Mouse (Mus musculus) stomach, postnatal 0 days (tissue): ENCODE measurements at regions not wholly inside any gene's neighbourhood (a gene's known extent, or its start where the extent isn't known, plus 50 kb on each side); places are given as distances from the start of the nearest gene placed in this dataset.

Source experiments
- ATAC-seq: fragments of 200-750 bp; cut with Nextera tagmentation; 2 replicates; pipeline ENCODE4 v1.8.0; 2017; ENCODE audit not compliant: low FRiP score, low TSS enrichment
- DNase-seq: peaks from one replicate; pipeline ENCODE4 v3.0.0-alpha.2; 2016; ENCODE audit warnings: low spot score
- H3K27ac ChIP-seq: fragments of 300-500 bp; sonication (generic); replicated peaks from 2 replicates; pipeline ENCODE4 v1.5.1; 2014; ENCODE audit warnings: mild to moderate bottlenecking, control low read depth
- H3K27me3 ChIP-seq: fragments of 300-500 bp; sonication (generic); 2 replicates; pipeline ENCODE4 v1.6.1; 2014; ENCODE audit warnings: low read length; ENCODE audit not compliant: control insufficient read depth, insufficient read depth
- H3K36me3 ChIP-seq: fragments of 300-500 bp; sonication (generic); 2 replicates; pipeline ENCODE4 v1.6.1; 2014; ENCODE audit warnings: low read length, mixed read lengths; ENCODE audit not compliant: control insufficient read depth, insufficient read depth
- H3K4me1 ChIP-seq: fragments of 300-500 bp; sonication (generic); replicated peaks from 2 replicates; pipeline ENCODE4 v1.6.1; 2014; ENCODE audit warnings: antibody characterized with exemption; ENCODE audit not compliant: control insufficient read depth, insufficient read depth
- H3K4me2 ChIP-seq: fragments of 300-500 bp; sonication (generic); replicated peaks from 2 replicates; pipeline ENCODE4 v1.6.1; 2014; ENCODE audit warnings: low read depth, mild to moderate bottlenecking, control low read depth, moderate library complexity
- H3K4me3 ChIP-seq: fragments of 300-500 bp; sonication (generic); 2 replicates; pipeline ENCODE4 v1.5.1; 2014; ENCODE audit warnings: low read depth, low read length, control low read depth
- H3K9ac ChIP-seq: fragments of 300-500 bp; sonication (generic); 2 replicates; pipeline ENCODE4 v1.6.1; 2014; ENCODE audit warnings: mild to moderate bottlenecking, low read length, control low read depth, mixed read lengths
- H3K9me3 ChIP-seq: fragments of 300-500 bp; sonication (generic); 2 replicates; pipeline ENCODE4 v1.6.1; 2016; ENCODE audit warnings: low read length; ENCODE audit not compliant: control insufficient read depth
- CTCF ChIP-seq: IDR thresholded peaks from 2 replicates; pipeline ENCODE4 v1.5.1; 2016; ENCODE audit warnings: antibody characterized with exemption, low read depth, mild to moderate bottlenecking, moderate library complexity
- EP300 ChIP-seq: optimal IDR thresholded peaks from 2 replicates; pipeline ENCODE3; 2016; ENCODE audit warnings: antibody characterized with exemption
- WGBS: fragments of 180-500 bp; shearing (Covaris S2); extraction: QIAGEN DNeasy Blood & Tissue Kit; methylation state at CpG from one replicate; pipeline ENCODE4 v1.1.7; 2014; 5-methylcytosine and 5-hydroxymethylcytosine counted together

DNA sequence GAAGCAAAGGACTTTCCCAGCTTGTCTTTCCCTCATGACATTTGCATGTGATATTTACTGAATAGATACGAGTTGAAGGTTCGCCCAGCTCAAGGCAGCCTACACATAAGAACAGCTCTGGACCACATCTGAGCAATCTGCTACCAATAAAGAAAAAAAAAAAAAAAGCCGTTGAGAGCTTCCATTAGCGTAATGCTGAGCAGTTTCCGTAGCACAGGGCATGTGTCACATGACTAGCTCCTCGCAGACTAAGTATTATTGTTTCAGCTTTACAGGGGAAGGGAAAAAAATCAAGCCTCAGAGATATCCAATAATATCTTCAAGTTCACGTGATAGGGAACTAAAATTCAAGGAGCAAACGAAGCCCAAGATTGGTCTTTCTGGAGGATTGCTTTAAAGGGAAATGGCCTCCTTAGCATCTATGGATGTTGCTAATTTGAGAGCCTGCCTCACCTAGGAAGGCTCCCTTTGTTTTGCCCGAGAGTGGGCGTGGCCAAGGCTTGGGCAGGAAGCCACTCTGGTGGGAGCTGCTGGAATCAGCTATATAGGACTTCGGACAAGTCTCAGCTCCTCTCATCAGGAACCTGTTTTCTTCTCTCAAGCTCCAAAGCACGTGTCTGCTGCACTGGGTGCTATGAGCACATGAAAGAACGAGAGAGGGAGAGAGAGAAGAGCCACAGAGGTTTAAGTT lies 157.0 kb upstream of the Gm49356 start:
- no peak overlapping the region for H3K4me2 ChIP-seq
- no peaks in the 10 kb centered on the region for H3K27me3 ChIP-seq
- no peak overlapping the region for H3K9ac ChIP-seq
- peak overlapping the region; percentile 24; the same call in 1 of the 2 replicates for H3K27ac ChIP-seq
- no peak overlapping the region for H3K4me3 ChIP-seq
- 44% methylated on average over 13 of the region's 13 CpGs for WGBS
- no peaks in the 10 kb centered on the region for H3K4me1 ChIP-seq
- TF ChIP-seq CTCF, result no peak
- TF ChIP-seq EP300, result no peak
- DNase-seq, result peak; percentile 22
- H3K36me3 ChIP-seq, result no peaks in the 10 kb centered on the region
- H3K9me3 ChIP-seq, result no peaks in the 10 kb centered on the region
- ATAC-seq, result no peak
